Mouse (Mus musculus) small intestine, adult 2 months (tissue): ENCODE data around the gene Slc4a8.
"Not testable (repeated sequence)": the region's sequence is repeated elsewhere in the genome, so short reads cannot be mapped to it uniquely, and the experiment has no call there.

Experiments used
- CTCF ChIP-seq: fragments of 200-500 bp; IDR thresholded peaks from 2 replicates; pipeline ENCODE4 v1.5.1; 2012; ENCODE audit warnings: low read depth, mild to moderate bottlenecking, control low read depth, inconsistent platforms, low read length, moderate library complexity, mixed read lengths; ENCODE audit not compliant: insufficient replicate concordance, insufficient read length; ENCODE audit errors: extremely low read depth
- POLR2A ChIP-seq: fragments of 200-500 bp; IDR thresholded peaks from 2 replicates; pipeline ENCODE4 v1.6.1; 2012; ENCODE audit warnings: low read depth, mild to moderate bottlenecking, control low read depth, inconsistent platforms, low read length, moderate library complexity

GRCm38 (mm10) chr15:100773859-100774258, 12.3 kb downstream of the Slc4a8 start:
- TF ChIP-seq POLR2A, CTCF: not testable (repeated sequence)
